Mouse (Mus musculus): Measurements from ENCODE around the gene Defa17. TPM values are rescaled to one million over a fixed set of nuclear protein-coding genes. Genes with fewer than 3 reads are reported as not detected.

Gene Defa17
- polyA plus RNA-seq (2012; rRNA removed): not detected in 2 replicates

DNA sequence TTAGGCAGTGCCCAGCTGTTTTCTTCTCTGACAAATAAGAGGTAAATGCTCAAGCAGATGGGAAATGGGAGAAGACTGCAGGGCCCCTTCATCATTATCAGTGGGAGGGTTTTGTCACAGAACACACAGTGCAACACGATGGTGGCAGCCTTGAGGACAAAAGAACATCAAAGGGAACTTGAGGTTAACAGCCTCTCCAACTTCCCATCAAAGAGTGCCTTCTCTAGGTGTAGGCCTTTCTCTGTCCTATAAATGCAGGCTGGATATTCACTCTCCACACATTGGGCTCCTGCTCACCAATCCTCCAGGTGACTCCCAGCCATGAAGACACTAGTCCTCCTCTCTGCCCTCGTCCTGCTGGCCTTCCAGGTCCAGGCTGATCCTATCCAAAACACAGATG lies at the start of gene Defa17:
Gene Defa17 (plus strand): TSS at position 301 of the 400 bp plus-strand sequence.

DNA sequence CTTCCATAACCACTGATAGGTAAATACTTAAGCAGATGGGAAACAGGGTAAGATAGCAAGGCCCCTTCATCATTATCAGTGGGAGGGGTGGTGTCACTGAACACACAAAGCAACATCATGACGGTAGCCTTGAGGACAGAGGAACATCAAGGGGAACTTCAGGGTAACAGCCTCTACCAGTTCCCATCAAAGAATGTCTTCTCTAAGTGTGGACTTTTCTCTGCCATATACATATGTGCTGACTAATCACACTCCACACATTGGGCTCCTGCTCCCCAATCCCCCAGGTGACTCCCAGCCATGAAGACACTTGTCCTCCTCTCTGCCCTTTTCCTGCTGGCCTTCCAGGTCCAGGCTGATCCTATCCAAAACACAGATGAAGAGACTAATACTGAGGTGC lies 37.7 kb upstream of the Defa17 start, which contains the start of gene Defa26:
Gene Defa26 (plus strand): TSS at position 301 of the 400 bp plus-strand sequence.

DNA sequence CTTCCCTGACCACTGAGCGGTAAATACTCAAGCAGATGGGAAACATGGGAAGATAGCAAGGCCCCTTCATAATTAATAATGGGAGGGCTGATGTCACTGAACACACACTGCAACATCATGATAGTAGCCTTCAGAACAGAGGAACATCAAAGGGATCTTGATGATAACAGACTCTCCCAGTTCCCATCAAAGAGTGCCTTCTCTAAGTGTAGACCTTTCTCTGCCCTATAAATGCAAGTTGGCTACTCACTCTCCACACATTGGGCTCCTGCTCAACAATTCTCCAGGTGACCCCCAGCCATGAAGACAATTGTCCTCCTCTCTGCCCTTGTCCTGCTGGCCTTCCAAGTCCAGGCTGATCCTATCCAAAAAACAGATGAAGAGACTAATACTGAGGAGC lies 9.9 kb downstream of the Defa17 start, which contains the start of gene Defa34:
Gene Defa34 (plus strand): TSS at position 301 of the 400 bp plus-strand sequence.

DNA sequence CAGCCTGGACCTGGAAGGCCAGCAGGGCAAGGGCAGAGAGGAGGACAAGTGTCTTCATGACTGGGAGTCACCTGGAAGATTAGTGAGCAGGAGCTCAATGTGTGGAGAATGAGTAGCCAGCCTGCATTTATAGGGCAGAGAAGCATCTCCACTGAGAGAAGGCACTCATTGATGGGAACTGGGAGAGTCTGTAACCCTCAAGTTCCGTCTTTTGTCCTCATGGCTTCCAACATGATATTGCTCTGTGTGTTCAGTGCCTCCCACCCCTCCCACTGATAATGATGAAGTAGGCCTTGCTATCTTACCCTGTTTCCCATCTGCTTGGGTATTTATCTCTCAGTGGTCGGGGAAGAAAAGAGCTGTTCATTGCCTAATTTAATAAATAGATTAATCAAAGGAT lies 48.0 kb downstream of the Defa17 start, which contains the start of gene AY761184:
Gene AY761184 (minus strand): TSS at position 101 of the 400 bp plus-strand sequence.

Other genes with a start within 250 kb of the Defa17 start
- gene Defa36, start 228.4 kb upstream of the Defa17 start, polyA plus RNA-seq (2012; rRNA removed): not detected in 2 replicates
- not detected in 2 replicates for gene Gm7849, start 199.2 kb upstream of the Defa17 start, polyA plus RNA-seq (2012; rRNA removed)
- gene Defa20, start 146.5 kb upstream of the Defa17 start, polyA plus RNA-seq (2012; rRNA removed): not detected in 2 replicates
- not detected in 2 replicates for gene Defa32, start 126.7 kb upstream of the Defa17 start, polyA plus RNA-seq (2012; rRNA removed)
- not detected in 2 replicates for gene Defa37, start 90.4 kb upstream of the Defa17 start, polyA plus RNA-seq (2012; rRNA removed)
- not detected in 2 replicates for gene Defa28, start 72.8 kb upstream of the Defa17 start, polyA plus RNA-seq (2012; rRNA removed)
- not detected in 2 replicates for gene Gm7861, start 61.3 kb upstream of the Defa17 start, polyA plus RNA-seq (2012; rRNA removed)
- gene Defa26, start 37.6 kb upstream of the Defa17 start, polyA plus RNA-seq (2012; rRNA removed): not detected in 2 replicates
- not detected in 2 replicates for gene Defa34, start 10.0 kb downstream of the Defa17 start, polyA plus RNA-seq (2012; rRNA removed)
- gene AY761184, start 47.9 kb downstream of the Defa17 start, polyA plus RNA-seq (2012; rRNA removed): not detected in 2 replicates
- not detected in 2 replicates for gene Defa24, start 78.7 kb downstream of the Defa17 start, polyA plus RNA-seq (2012; rRNA removed)
- gene Defb50, start 167.8 kb downstream of the Defa17 start, polyA plus RNA-seq (2012; rRNA removed): not detected in 2 replicates
- gene Defb2, start 184.1 kb downstream of the Defa17 start, polyA plus RNA-seq (2012; rRNA removed): not detected in 2 replicates
- 0.50 TPM in 1 of 2 replicates, not detected in the other for gene Defb10, start 203.1 kb downstream of the Defa17 start, polyA plus RNA-seq (2012; rRNA removed)
- not detected in 2 replicates for gene Defb9, start 229.6 kb downstream of the Defa17 start, polyA plus RNA-seq (2012; rRNA removed)

All from central nervous system, embryonic 14 days (tissue).